Mouse (Mus musculus): ENCODE measurements around the gene Trim17.

DNA sequence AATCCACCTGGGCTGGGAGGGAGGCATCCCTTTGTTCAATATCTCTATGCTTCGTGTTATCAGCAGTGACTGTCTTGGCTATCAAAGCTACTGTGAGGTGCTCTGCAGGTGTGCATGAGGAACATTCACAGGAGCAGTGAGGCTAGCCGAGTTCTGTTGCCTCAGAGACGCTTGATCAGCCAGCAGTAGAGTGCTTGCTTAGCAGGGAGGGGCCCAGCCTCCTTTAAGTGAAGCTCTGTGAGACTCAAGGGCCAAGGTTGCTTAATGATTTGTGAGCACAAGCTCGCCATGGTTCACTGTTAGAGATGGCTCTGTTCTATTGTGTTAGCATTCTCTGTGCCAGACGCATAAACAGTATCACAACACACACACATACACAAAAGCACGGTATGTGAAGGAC, 15.2 kb downstream of the Trim17 start:
- no peak for TF ChIP-seq EP300 (IDR thresholded peaks at IDR 0.05)
- TF ChIP-seq CTCF (IDR thresholded peaks at IDR 0.05): no peak

Measured in lung, postnatal 0 days (tissue).